Mouse (Mus musculus) megakaryocyte, embryonic 14.5 days (primary cell): ENCODE measurements around the gene Cryz. TPM values are rescaled to one million over a fixed set of nuclear protein-coding genes. Genes with fewer than 3 reads are reported as not detected.

Experiments
- H3K27me3 ChIP-seq: replicated peaks from 2 replicates; pipeline ENCODE3; 2012; ENCODE audit warnings: inconsistent platforms
- H3K36me3 ChIP-seq: replicated peaks from 2 replicates; pipeline ENCODE3; 2012; ENCODE audit warnings: low read length, inconsistent platforms, mixed read lengths
- H3K4me1 ChIP-seq: 2 replicates; pipeline ENCODE4 v1.6.1; 2012; ENCODE audit warnings: inconsistent platforms
- H3K4me3 ChIP-seq: replicated peaks from 2 replicates; pipeline ENCODE3; 2012; ENCODE audit warnings: moderate library complexity, mild to moderate bottlenecking, inconsistent platforms
- H3K9me3 ChIP-seq: 2 replicates; pipeline ENCODE4 v1.6.1; 2012; ENCODE audit warnings: inconsistent platforms
- FLI1 ChIP-seq: IDR thresholded peaks from 2 replicates; pipeline ENCODE4 v1.6.1; 2012; ENCODE audit warnings: low read length, inconsistent platforms, mixed read lengths
- GATA1 ChIP-seq: IDR thresholded peaks from 3 replicates; pipeline ENCODE4 v1.6.1; 2012; ENCODE audit warnings: mixed read lengths, low read length, inconsistent platforms, borderline replicate concordance
- polyA plus RNA-seq: library from polyadenylated mRNA; stranded (reverse); fragments of >175 nt; gene quantifications from 2 replicates; pipeline ENCODE4 v1.2.3, GENCODE M21; 2012; ENCODE audit warnings: low replicate concordance; ENCODE audit not compliant: insufficient read depth

The Cryz gene
- polyA plus RNA-seq, 1 experiment, result 1.9 TPM

DNA sequence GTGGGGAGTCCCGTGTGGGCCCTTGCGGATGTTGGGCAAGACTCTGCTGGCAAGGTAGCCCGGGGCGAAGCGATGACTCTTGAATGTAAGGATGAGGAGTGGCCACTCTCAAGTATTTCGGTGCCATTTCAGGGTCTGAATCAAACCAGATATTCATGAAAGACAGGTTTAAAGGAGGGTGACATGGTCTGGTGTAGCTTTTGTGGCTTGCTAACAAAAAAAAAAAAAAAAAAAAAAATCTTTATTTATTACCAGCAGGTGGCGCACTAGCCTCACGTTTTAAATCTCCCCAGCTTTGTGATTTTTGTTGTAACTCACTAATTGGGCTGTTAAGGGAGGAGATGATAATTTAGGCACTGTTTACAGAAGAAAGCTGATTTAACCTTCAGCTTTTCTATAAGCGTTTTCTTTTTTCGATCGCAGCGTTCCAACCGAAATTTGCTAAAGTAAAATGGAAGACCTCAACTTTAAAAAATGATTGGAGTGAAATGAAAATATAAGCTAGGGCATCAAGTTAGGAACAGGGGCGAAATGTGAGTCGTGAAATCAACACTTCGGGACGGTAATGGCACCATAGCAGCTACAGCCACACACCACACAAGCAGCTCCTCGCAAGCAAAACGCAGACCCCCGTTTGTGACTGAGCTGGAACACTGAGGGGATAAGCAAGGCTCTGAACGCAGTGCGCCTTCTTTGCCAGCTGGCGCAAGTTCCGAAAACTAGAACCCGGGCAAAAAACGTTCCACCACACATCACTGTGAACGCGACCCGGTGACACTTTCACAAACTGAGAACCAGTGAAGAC is 50.3 kb downstream of the Cryz start:
- Histone ChIP-seq H3K4me1 (0 out of 2 replicates have a peak, but pooled peaks cover 4% of the 10 kb centered on the region), H3K36me3 (no peaks in the 10 kb centered on the region), H3K27me3 (peaks cover 7% of the 10 kb centered on the region), H3K9me3 (no peaks in the 10 kb centered on the region), H3K4me3 (no peak overlapping the region)
- no peak for TF ChIP-seq FLI1
- TF ChIP-seq GATA1, result no peak

DNA sequence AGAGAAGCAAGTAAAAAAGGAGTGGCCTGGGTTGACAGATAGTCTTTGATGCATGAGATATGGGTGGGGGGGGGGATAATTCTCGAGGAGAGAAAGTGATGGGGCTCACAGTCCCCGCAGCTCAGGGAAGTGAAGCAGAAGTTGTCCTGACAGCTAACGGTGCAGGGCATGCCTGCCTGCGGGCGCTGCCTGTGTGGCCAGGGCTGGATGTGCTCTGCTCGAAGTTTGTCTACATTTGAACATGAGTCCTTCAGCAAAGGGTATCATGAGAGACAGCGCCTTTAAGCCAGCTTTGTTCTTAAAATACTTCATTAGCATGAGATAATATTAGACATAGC is 50.9 kb downstream of the Cryz start:
- H3K4me1 ChIP-seq, result 0 out of 2 replicates have a peak, but pooled peaks cover 4% of the 10 kb centered on the region
- no peak for TF ChIP-seq FLI1
- TF ChIP-seq GATA1, result no peak
- no peak overlapping the region for H3K4me3 ChIP-seq
- H3K27me3 ChIP-seq, result peaks cover 11% of the 10 kb centered on the region
- H3K36me3 ChIP-seq, result no peaks in the 10 kb centered on the region
- H3K9me3 ChIP-seq, result no peaks in the 10 kb centered on the region

DNA sequence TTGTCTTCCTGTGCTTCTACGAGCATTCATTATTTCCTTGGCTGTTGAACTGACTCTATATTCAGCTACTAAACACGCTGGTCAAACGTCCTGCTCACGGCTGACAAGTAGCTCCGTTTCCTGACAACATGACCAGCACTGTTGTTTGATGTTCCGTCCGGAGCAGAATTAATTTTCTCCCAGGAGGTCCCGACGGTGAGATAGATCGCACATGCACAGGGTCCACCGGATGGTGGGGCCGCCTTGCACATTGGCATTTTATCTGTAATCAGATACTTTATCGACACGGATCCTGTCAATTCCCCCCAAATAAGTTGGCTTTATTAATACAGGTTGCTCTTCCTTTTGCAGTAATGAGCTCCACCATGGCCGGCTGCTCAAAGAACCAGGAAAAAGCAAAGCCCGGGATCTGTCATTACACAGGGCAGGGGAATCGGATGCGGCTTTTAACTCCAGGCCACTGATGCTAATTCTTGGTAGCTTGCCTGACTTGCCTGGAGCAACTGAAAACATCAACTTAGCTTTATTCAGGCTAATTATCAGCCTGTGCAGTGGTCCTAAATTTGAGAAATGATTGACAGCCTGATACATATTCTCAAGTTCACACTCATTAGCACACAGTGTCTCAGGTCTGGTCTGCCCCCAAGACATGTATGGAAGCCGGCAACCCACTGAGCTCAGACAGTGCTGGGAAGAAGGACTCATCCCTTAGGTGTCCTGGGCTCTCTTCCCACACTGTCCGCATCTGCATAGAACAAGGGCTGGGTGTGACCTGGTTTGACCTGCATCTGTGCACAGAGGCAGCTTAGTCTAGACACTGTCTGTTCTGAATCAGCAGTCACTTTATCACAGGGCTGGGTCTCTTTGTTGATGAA is 53.1 kb downstream of the Cryz start:
- 0 out of 2 replicates have a peak, but pooled peaks cover 4% of the 10 kb centered on the region for H3K4me1 ChIP-seq
- H3K27me3 ChIP-seq, result peaks cover 14% of the 10 kb centered on the region
- no peaks in the 10 kb centered on the region for H3K9me3 ChIP-seq
- H3K4me3 ChIP-seq, result no peak overlapping the region
- H3K36me3 ChIP-seq, result no peaks in the 10 kb centered on the region
- no peak for TF ChIP-seq FLI1
- no peak for TF ChIP-seq GATA1

DNA sequence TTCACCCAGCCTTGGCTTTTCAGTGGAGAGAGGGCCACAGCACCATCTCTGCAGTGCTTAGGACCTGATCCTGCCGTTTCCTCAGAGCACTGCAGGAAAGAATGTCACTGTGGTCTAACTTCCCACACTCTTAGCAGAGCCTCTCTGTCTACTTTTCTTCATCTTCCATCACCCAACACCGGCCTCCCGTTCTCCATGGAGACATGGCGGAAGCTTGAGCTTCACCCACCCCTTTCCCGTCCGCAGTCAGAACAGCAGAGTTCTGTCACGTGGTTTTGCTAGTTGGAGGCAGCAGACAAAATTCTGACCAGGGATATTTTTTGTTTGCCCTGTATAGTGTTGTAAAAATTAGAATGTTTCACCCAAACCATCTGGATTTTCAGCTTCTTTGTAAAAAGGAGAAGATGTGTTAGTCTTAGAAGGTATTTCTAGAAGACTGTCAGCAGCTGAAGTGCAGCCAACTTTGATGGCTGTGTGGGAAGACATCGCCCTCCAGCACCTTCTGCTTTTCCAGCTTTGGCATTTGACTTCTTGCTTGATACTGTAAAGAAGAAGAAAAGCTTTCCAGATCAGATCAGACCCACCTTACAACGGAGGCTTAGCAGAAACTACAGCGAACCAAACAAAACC is 54.8 kb downstream of the Cryz start:
- Histone ChIP-seq H3K4me1 (0 out of 2 replicates have a peak, but pooled peaks cover 4% of the 10 kb centered on the region), H3K27me3 (peaks cover 14% of the 10 kb centered on the region), H3K36me3 (no peaks in the 10 kb centered on the region), H3K9me3 (peaks cover 6% of the 10 kb centered on the region; the same call in 1 of the 2 replicates), H3K4me3 (no peak overlapping the region)
- no peak for TF ChIP-seq FLI1
- no peak for TF ChIP-seq GATA1

DNA sequence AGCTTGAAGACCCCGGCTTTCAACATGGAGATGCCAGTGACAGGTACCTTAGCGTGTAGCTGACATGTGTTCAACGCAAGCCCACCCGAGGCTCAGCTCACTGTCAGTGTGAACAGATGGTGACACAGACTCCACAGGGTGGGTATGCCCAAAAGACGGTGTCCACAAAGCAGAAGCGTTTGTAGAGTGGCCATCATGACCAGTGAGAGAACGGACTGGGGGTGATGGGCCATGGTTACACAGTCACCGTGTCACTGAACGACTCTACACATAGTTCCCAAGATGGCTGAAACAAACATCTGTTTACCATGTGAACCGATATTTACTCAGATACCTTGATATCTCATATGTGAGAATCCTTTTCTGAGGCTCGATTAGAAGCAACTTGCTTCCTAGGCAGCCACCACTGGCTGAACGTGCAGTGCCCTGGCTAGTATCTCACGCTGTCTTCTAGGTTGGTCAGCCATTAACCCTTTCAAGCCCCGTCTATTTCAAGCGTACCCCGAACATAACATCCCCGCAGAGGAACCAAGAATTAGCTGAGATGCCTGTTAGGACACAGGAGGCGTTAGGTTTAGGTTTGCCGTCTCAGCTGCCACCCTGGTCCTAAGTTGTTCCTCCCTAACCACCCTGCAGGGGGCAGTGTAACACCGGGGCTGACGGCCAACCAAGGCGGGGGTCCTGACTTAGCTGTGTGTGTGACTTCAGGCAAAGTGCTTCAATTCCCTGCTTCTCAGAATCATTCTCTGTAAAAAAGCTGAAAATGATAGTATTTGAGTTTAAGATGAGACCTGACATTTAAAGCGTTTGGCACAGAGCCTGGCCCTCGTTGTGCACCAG is 56.3 kb downstream of the Cryz start:
- Histone ChIP-seq H3K9me3 (peaks cover 14% of the 10 kb centered on the region; the same call in 1 of the 2 replicates), H3K36me3 (no peaks in the 10 kb centered on the region), H3K4me1 (peaks cover 4% of the 10 kb centered on the region; the same call in 1 of the 2 replicates), H3K4me3 (no peak overlapping the region), H3K27me3 (peaks cover 14% of the 10 kb centered on the region)
- TF ChIP-seq FLI1 (no peak), GATA1 (no peak)

- TF ChIP-seq GATA1 (no peak), FLI1 (no peak)
- Histone ChIP-seq H3K27me3 (peaks cover 11% of the 10 kb centered on the region), H3K9me3 (peaks cover 14% of the 10 kb centered on the region; the same call in 1 of the 2 replicates), H3K4me1 (no peaks in the 10 kb centered on the region; the same call in 1 of the 2 replicates), H3K4me3 (no peak overlapping the region), H3K36me3 (no peaks in the 10 kb centered on the region)
These were observed 56.9 kb downstream of the Cryz start for GRCm38 (mm10) chr3:154653454-154653853.

DNA sequence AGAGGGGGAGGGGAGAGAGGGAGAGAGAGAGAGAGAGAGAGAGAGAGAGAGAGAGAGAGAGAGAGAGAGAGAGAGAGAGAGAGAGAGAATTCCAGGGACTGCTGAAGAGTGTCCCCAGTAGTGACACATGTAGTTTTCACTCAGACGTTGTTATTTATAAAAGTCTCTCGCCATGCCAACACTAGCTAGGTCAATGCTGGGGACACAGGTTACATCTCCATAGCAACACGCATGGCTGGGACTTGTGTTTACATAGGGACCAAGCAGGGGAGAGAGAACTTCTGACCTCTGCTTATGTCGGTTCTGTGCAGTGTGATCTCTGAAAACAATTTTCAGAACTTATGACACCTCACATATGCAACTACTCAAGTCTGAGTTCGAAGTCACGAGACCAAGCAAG is 57.8 kb downstream of the Cryz start:
- peaks cover 14% of the 10 kb centered on the region; the same call in 1 of the 2 replicates for H3K9me3 ChIP-seq
- no peak for TF ChIP-seq GATA1
- no peak for TF ChIP-seq FLI1
- peaks cover 11% of the 10 kb centered on the region for H3K27me3 ChIP-seq
- H3K4me3 ChIP-seq, result no peak overlapping the region
- no peaks in the 10 kb centered on the region for H3K36me3 ChIP-seq
- no peaks in the 10 kb centered on the region; the same call in 1 of the 2 replicates for H3K4me1 ChIP-seq

DNA sequence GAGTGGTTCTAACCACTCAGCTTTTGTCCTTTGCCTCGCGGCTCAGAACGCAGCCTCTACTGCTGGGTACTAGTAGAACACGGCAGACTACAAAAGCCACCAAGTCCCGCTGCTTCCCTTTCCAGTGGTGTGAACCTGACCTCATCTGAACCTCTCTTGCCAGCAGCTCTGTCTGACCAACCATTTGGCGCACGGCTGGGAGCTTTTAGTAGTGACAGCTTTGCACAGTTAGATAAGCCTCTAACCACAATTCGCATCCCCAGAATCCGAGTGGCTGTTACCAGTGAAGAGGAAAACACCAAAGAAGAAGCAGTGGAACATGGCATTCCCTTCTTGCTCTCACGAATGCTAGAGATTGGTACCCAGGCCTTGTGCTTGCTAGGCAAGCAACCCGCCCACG is 58.4 kb downstream of the Cryz start:
- TF ChIP-seq GATA1 (no peak), FLI1 (no peak)
- H3K4me1 ChIP-seq, result no peaks in the 10 kb centered on the region; the same call in 1 of the 2 replicates
- no peak overlapping the region for H3K4me3 ChIP-seq
- no peaks in the 10 kb centered on the region for H3K36me3 ChIP-seq
- peaks cover 11% of the 10 kb centered on the region for H3K27me3 ChIP-seq
- H3K9me3 ChIP-seq, result peaks cover 14% of the 10 kb centered on the region; the same call in 1 of the 2 replicates

- H3K36me3 ChIP-seq, result no peaks in the 10 kb centered on the region
- TF ChIP-seq FLI1 (no peak), GATA1 (no peak)
These were observed 59.2 kb downstream of the Cryz start for GRCm38 (mm10) chr3:154655711-154656110.

More at GRCm38 (mm10) chr3:154655711-154656110, 59.2 kb downstream of the Cryz start:
- peaks cover 18% of the 10 kb centered on the region; the same call in 1 of the 2 replicates for H3K9me3 ChIP-seq
- peaks cover 9% of the 10 kb centered on the region for H3K27me3 ChIP-seq
- no peaks in the 10 kb centered on the region; the same call in 1 of the 2 replicates for H3K4me1 ChIP-seq
- no peak overlapping the region for H3K4me3 ChIP-seq
